Mouse (Mus musculus): ENCODE measurements around the gene Hmga1b. TPM values are rescaled to one million over a fixed set of nuclear protein-coding genes. Genes with fewer than 3 reads are reported as not detected.
"Not testable (repeated sequence)": the region's sequence is repeated elsewhere in the genome, so short reads cannot be mapped to it uniquely, and the experiment has no call there.

Gene Hmga1b
- polyA plus RNA-seq, 1 experiment from 2014 or later = 4.3 TPM

DNA sequence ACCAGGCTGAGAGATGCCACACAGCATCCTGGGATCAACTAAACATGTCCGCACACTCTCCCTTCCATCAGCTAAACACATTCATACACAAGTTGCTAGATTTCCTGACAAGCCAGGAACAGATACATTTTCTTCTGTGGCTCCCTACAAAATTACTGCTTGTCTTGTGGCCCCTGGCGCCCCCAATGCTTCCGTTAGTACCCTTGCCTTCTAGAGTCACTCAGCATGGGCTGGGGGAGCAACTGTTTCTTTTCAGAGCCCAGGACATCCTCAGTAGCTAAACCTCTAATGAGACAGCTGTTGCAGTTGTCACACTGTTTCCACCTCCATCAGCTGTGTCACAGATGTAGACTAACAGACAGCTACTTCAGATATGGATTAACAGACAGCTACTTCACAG is 10.2 kb downstream of the Hmga1b start:
- Histone ChIP-seq H3K36me3 (no peaks in the 10 kb centered on the region), H3K27me3 (no peaks in the 10 kb centered on the region), H3K9ac (no peak overlapping the region), H3K27ac (no peak overlapping the region), H3K4me3 (no peak overlapping the region), H3K4me2 (no peak overlapping the region), H3K9me3 (no peaks in the 10 kb centered on the region), H3K4me1 (peaks cover 11% of the 10 kb centered on the region)
- WGBS = 76% methylated on average over 3 of the region's 3 CpGs
- ATAC-seq (ENCODE audit: insufficient number of reproducible peaks, insufficient read depth, low FRiP score, low TSS enrichment, low read depth) = no peak

DNA sequence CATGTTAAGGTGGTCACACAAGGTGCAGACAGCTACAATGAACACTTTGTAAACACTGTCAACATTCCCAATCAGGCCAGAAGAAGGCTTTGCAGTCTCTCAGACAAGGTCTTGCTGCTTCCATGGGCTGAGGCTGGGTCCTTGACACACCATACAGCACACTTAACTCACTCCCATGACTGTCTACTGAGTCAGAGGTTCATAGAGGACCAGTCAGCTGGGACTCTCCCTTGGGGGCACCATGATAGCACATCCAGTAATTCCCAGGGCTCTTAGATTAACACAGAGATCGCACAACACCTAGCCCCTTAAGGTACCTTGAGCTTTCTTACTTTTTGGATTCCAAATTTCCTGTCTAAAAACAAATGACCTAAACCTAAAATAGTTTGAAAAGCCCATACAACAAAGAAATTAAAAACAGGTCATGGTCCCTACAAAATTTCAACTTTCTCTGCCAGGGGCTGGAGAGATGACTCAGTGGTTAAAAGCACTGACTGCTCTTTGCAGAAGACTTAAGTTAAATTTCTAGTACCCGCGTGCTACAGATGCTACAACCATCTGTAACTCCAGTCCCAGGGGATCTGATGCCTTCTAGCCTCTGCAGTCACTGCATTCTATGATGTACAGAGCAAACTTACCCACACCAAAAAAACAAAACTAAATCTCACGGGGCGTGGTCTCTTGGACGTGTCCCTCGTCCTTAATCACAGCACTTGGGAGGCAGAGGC is 11.0 kb downstream of the Hmga1b start:
- Histone ChIP-seq H3K4me1 (peaks cover 11% of the 10 kb centered on the region), H3K4me2 (no peak overlapping the region), H3K9ac (no peak overlapping the region), H3K4me3 (no peak overlapping the region), H3K27ac (no peak overlapping the region), H3K36me3 (no peaks in the 10 kb centered on the region), H3K27me3 (no peaks in the 10 kb centered on the region), H3K9me3 (no peaks in the 10 kb centered on the region)
- 81% methylated on average over 7 of the region's 7 CpGs for WGBS
- ATAC-seq (ENCODE audit: insufficient number of reproducible peaks, insufficient read depth, low FRiP score, low TSS enrichment, low read depth) = no peak

DNA sequence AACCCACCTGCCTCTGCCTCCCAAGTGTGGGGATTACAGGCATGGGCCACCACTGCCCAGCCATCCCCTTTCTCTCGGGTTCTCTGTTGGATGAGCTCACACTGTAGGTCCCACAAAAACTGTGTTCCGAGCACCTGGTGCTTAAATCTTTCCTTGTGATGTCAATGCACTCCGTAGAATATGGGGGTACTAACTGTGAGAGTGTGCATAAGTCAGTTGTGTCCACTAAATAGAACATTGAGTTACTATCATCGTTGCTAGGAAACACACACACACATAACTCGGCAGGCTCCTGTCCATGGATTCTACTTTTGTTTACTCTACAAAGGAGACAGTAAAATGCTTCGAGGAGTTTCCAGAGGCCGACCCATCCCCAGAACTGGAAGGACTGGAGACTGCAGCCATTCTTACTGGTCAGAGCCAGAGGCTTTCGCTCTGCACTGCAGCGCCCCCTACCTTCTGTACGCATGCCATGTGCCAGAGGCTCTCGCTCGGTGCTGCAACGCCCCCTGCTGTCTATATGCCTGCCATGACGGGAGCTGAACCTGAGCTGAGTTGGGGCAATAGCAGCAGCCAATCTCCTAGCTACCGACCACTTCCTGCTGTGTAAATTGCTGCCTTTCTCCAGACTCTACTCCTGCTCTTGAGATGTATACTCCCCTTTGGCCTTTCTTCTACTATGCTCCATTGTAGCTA is 13.3 kb downstream of the Hmga1b start:
- ATAC-seq (ENCODE audit: insufficient number of reproducible peaks, insufficient read depth, low FRiP score, low TSS enrichment, low read depth) = peak; percentile 40; the same call in 1 of the 2 replicates
- H3K27ac ChIP-seq = no peak overlapping the region
- 29% methylated on average over 15 of the region's 15 CpGs for WGBS

DNA sequence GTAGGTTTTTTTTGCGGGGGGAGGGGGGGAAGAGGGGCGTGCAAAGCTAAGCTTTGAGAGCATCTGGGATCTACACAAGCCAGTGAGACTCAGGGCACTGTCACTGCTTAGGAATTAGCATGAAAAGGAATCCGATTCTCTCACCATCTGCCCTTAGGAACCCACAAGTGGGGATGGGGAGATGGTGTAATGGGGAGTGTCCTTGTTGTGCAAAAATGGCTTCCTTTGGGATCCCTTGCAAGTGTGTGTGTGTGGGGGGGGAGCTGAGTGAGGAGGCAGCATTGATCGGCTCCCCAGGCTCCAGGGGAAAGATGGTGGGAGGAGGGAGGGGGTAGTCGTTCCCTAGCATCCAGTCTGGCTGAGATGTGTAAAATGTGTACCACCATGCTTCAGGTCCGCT is 14.5 kb downstream of the Hmga1b start:
- Histone ChIP-seq H3K4me1 (peaks cover 11% of the 10 kb centered on the region), H3K27me3 (no peaks in the 10 kb centered on the region), H3K4me3 (no peak overlapping the region), H3K9ac (no peak overlapping the region), H3K27ac (no peak overlapping the region), H3K36me3 (peaks cover 20% of the 10 kb centered on the region), H3K9me3 (no peaks in the 10 kb centered on the region), H3K4me2 (no peak overlapping the region)
- WGBS = 28% methylated on average over 6 of the region's 6 CpGs
- no peak for ATAC-seq (ENCODE audit: insufficient number of reproducible peaks, insufficient read depth, low FRiP score, low TSS enrichment, low read depth)

More for the DNA sequence above, 13.3 kb downstream of the Hmga1b start:
- H3K27me3 ChIP-seq = no peaks in the 10 kb centered on the region
- no peaks in the 10 kb centered on the region for H3K9me3 ChIP-seq
- no peak overlapping the region for H3K9ac ChIP-seq
- no peak overlapping the region for H3K4me2 ChIP-seq
- no peak overlapping the region for H3K4me3 ChIP-seq
- H3K4me1 ChIP-seq = peaks cover 11% of the 10 kb centered on the region
- peaks cover 11% of the 10 kb centered on the region for H3K36me3 ChIP-seq

DNA sequence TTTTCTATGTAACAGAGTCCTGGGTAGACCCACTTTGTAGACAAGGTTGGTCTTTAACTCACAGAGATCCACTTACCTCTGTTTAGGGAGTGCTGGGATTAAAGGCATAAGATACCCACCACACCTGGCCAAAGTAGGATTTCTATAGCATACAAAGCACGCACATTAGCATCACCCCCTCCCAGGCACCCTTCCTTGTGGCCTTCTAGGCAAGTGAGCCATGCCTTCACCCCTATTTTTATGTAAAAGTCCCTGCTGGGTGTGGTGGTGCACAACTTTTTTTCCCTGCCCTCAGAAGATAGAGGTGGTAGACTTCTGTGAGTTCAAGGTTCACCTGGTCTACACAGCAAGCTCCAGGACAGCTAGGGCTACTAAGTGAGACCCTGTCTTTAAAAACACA is 17.3 kb downstream of the Hmga1b start:
- Histone ChIP-seq H3K27ac (no peak overlapping the region), H3K27me3 (no peaks in the 10 kb centered on the region), H3K36me3 (peaks cover 28% of the 10 kb centered on the region), H3K9me3 (no peaks in the 10 kb centered on the region), H3K4me1 (peaks cover 27% of the 10 kb centered on the region), H3K4me2 (no peak overlapping the region), H3K4me3 (no peak overlapping the region), H3K9ac (no peak overlapping the region)
- no peak for ATAC-seq (ENCODE audit: insufficient number of reproducible peaks, insufficient read depth, low FRiP score, low TSS enrichment, low read depth)
- WGBS = 81% methylated on average over 1 of the region's 1 CpGs

DNA sequence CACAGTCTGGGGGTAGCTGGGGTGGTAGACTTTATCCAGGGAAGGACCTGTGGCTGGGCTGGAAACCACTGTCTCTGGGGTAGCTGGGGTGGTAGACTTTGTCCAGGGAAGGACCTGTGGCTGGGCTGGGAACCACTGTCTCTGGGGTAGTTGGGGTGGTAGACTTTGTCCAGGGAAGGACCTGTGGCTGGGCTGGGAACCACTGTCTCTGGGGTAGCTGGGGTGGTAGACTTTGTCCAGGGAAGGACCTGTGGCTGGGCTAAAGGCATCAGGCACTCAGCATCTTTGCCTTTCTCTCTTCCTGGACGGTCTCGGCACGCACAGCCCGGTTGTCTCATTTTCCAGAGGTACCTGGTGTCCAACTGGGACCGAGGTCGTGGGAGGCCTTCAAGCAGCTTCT is 18.8 kb downstream of the Hmga1b start:
- not testable (repeated sequence) for H3K27ac ChIP-seq; H3K4me2 ChIP-seq; ATAC-seq (ENCODE audit: insufficient number of reproducible peaks, insufficient read depth, low FRiP score, low TSS enrichment, low read depth); H3K27me3 ChIP-seq; H3K9ac ChIP-seq; H3K9me3 ChIP-seq; H3K4me3 ChIP-seq
- Histone ChIP-seq H3K4me1 (peaks cover 28% of the 10 kb centered on the region), H3K36me3 (peaks cover 34% of the 10 kb centered on the region)
- 96% methylated on average over 6 of the region's 6 CpGs for WGBS

DNA sequence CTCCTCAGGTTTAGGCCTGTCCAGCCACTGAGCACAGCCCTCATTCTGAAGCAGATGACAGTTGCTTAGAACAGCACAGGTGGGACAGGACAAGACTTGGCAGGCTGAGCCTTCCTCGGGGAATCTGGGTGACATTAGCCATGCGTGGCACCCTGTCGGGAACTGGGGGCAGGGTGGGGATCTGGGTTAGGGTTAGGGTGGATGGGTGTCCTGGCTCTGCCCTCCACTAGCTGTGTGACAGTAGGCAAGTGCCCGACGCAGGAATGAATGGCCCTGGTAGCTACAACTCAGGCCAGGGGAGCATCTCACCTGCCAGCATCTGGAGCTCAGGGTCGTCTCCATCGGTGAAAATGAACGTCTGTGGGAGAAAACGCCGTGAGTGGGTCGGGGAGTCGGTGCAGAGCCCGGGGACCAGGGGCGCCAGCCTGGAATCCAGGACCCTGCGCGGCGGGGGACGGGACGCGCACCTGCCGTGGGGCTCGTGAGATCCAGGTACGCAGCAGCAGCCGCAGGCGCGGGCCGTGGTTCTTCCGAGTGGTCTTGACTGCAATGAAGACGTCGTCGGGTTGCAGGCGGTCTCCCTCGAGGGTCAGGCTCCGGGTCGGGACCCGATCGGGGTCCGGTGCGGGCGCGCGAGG is 21.0 kb downstream of the Hmga1b start:
- Histone ChIP-seq H3K4me1 (peaks cover 27% of the 10 kb centered on the region), H3K4me2 (peak overlapping the region; percentile 96), H3K27me3 (no peaks in the 10 kb centered on the region), H3K27ac (peak overlapping the region; percentile 81), H3K4me3 (peak overlapping the region; percentile 95), H3K36me3 (peaks cover 56% of the 10 kb centered on the region), H3K9me3 (no peaks in the 10 kb centered on the region), H3K9ac (peak overlapping the region; percentile 95)
- WGBS = 2% methylated on average over 41 of the region's 42 CpGs
- no peak for ATAC-seq (ENCODE audit: insufficient number of reproducible peaks, insufficient read depth, low FRiP score, low TSS enrichment, low read depth)

DNA sequence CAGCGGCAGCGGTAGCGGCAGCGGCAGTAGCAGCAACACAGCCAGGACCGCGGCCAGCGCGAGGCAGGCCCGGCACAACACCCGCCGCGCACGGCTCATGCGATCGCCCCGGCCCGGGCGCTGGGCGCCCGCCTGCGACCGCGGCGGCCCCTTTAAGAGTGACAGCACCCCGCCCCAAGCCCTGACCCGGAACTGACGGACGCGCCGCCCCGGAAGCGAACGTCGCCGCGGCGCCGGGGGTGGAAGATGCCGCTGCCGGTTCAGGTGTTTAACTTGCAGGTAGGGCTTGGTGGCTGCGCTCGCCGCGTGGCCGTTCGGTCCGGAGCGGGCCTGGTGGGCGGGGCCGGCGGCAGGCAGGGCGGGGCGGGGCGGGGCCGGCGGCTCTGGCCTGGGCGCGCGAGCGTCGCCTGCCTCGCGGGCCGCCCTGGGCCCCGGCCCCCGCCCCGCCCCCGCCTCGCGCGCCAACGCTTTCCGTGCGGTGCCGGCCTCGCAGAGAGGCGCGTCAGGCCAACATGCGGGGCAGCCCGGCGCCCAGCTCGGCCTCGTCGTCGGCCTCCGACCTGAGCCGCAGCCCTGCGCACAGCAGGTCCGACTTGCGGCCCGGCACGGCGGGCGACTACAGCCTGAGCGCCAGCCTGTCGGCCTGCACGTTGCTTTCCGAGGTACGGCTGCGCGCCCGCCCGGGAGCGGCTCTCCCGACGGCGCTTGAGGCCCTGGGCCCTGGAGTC is 21.6 kb downstream of the Hmga1b start, which contains the start of the genes Rfng and Gps1:
Rfng (minus strand) TSS at position 144 of the 728 bp plus-strand sequence.
Gps1 (plus strand) TSS at position 209 of the 728 bp plus-strand sequence.
- WGBS = under 1% methylated on average over 97 of the region's 107 CpGs
- Histone ChIP-seq H3K9me3 (no peaks in the 10 kb centered on the region), H3K4me1 (peaks cover 27% of the 10 kb centered on the region), H3K27ac (peak within 1 kb of the TSS; percentile 81), H3K4me3 (peak within 1 kb of the TSS; percentile 95), H3K36me3 (peaks cover 61% of the 10 kb centered on the region), H3K9ac (peak within 1 kb of the TSS; percentile 95), H3K4me2 (peak within 1 kb of the TSS; percentile 96), H3K27me3 (no peaks in the 10 kb centered on the region)
- peak; percentile 78; the same call in 1 of the 2 replicates for ATAC-seq (ENCODE audit: insufficient number of reproducible peaks, insufficient read depth, low FRiP score, low TSS enrichment, low read depth)

DNA sequence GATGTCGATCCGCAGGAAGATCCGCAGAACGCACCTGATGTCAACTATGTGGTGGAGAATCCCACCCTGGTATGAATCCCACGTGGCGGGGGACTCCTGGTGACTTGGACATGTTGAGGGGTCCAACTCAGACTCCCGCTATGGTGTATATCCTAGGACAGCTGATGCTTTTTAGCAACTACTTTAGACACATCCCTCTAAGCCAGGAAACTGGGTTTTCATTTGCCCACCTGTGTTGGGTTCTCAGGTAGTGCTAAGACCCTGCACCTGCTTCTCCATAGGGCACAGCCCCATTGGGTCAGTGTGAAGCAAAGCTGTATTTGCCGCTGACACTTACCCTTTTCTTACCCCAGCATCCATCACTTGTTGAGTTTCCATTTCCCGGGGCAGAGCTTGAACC is 22.6 kb downstream of the Hmga1b start:
- H3K4me2 ChIP-seq = peak overlapping the region; percentile 96

DNA sequence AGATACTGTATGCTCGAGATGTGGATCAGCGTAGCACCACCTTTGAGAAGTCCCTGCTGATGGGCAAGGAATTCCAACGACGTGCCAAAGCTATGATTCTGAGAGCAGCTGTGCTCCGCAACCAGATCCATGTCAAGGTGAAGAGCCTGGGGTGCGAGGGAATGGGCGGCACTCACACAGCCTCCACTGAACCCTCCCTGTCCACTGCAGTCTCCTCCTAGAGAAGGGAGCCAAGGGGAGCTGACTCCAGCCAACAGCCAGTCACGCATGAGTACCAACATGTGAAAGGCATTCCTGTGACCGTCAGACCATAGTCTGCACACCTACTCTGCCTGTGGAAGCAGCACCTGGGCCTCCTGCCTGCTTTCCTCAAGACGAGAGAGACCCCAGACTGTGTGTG is 25.9 kb downstream of the Hmga1b start:
- not testable (repeated sequence) for H3K9me3 ChIP-seq; H3K27ac ChIP-seq; H3K9ac ChIP-seq; ATAC-seq (ENCODE audit: insufficient number of reproducible peaks, insufficient read depth, low FRiP score, low TSS enrichment, low read depth); H3K4me2 ChIP-seq; H3K4me3 ChIP-seq; H3K27me3 ChIP-seq
- Histone ChIP-seq H3K36me3 (peaks cover 75% of the 10 kb centered on the region), H3K4me1 (peaks cover 15% of the 10 kb centered on the region)
- 84% methylated on average over 10 of the region's 10 CpGs for WGBS

More for the DNA sequence above, 22.6 kb downstream of the Hmga1b start:
- Histone ChIP-seq H3K27me3 (no peaks in the 10 kb centered on the region), H3K4me3 (peak overlapping the region; percentile 95), H3K36me3 (peaks cover 66% of the 10 kb centered on the region), H3K9me3 (no peaks in the 10 kb centered on the region), H3K27ac (peak overlapping the region; percentile 81; the same call in 1 of the 2 replicates), H3K4me1 (peaks cover 27% of the 10 kb centered on the region), H3K9ac (peak overlapping the region; percentile 95)
- no peak for ATAC-seq (ENCODE audit: insufficient number of reproducible peaks, insufficient read depth, low FRiP score, low TSS enrichment, low read depth)
- WGBS = 34% methylated on average over 9 of the region's 9 CpGs

DNA sequence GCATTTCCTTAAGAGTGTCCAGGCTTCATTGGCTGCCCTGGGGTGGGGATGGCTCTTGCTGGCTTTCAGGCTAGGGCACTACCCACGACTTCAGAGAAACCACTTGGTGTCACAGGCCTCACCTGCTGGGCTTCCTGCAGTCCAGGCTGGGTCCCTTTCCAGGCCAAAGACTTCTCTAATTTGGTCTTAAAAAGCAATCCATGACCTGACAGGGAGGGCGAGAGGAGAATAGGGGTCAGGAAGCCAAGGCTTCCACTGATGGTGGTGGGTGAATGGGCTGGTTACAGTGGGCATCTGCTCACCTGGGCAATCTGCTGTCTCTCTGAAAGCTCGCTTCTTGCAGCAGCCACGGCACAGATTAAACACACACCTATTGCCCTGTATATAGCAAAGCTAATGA is 26.8 kb downstream of the Hmga1b start:
- Histone ChIP-seq H3K4me1 (peaks cover 12% of the 10 kb centered on the region), H3K27me3 (no peaks in the 10 kb centered on the region), H3K27ac (no peak overlapping the region), H3K4me2 (no peak overlapping the region), H3K4me3 (no peak overlapping the region), H3K9ac (no peak overlapping the region), H3K9me3 (no peaks in the 10 kb centered on the region), H3K36me3 (peaks cover 84% of the 10 kb centered on the region)
- 89% methylated on average over 4 of the region's 4 CpGs for WGBS
- no peak for ATAC-seq (ENCODE audit: insufficient number of reproducible peaks, insufficient read depth, low FRiP score, low TSS enrichment, low read depth)

Measured in embryonic facial prominence, embryonic 13.5 days (tissue).